Mouse (Mus musculus): ENCODE measurements at regions not wholly inside any gene's neighbourhood (a gene's known extent, or its start where the extent isn't known, plus 50 kb on each side); places are given as distances from the start of the nearest gene placed in this dataset.

DNA sequence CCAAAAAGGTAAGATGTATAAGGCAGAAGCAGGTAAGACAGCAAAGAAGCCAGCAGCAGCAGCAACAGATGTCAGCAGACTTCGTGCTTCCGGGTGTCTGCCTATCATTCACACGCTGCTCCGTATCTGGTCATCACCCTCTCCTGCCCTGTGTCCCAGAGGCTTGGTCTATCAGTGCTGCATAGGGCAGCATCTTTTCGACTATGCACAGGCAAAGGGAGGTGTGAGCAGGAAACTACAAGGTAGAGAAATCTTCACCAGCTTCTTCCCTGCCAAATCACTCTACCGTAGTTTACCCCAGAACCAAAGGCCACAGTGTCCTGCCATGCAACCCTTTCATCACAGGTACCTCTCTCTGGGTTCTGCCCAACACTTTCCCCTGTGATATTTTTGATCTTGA is 156.5 kb downstream of the Zfp36l1 start:
- no peak for DNase-seq (ENCODE audit: low spot score)
- no peak overlapping the region for H3K4me3 ChIP-seq (ENCODE audit: low read depth, low read length)
- peaks cover 21% of the 10 kb centered on the region for H3K4me1 ChIP-seq (ENCODE audit: insufficient read depth, low read depth, low read length)
- peaks cover 36% of the 10 kb centered on the region for H3K27me3 ChIP-seq (ENCODE audit: insufficient read depth, low read length)
- H3K9me3 ChIP-seq (replicated peaks): no peaks in the 10 kb centered on the region
- H3K36me3 ChIP-seq (replicated peaks): no peaks in the 10 kb centered on the region
- no peak for ATAC-seq (ENCODE audit: extremely low read depth, insufficient number of reproducible peaks, low FRiP score, poor library complexity, severe bottlenecking)
- TF ChIP-seq TAL1 (conservative IDR thresholded peaks at IDR 0.05; ENCODE audit: low read depth, low read length): no peak
- TF ChIP-seq POLR2AphosphoS5 (IDR thresholded peaks at IDR 0.05; ENCODE audit: insufficient replicate concordance, low read depth, low read length): no peak
- TF ChIP-seq CTCF (IDR thresholded peaks at IDR 0.05; ENCODE audit: low read depth, low read length): no peak
- TF ChIP-seq GATA1 (IDR thresholded peaks at IDR 0.05; ENCODE audit: borderline replicate concordance, low read length): no peak
- TF ChIP-seq GATA2 (IDR thresholded peaks at IDR 0.05; ENCODE audit: borderline replicate concordance, low read depth, low read length): no peak

DNA sequence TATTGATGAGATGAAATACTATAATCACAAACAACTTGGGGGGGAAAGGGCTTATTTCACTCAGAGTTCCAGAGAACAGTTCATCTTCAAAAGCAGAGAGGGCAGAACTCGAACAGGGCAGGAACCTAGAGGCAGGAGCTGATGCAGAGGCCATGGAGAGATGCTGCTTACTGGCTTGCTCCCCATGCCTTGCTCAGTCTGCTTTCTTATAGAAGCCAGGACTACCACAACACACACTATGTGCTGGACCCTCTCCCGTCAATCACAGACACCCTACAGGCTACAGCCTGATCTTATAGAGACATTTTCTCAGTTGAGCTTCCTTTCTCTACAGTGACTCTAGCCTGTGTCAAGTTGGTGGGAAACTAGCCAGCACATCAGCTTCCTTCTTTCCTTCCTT is 157.3 kb downstream of the Zfp36l1 start:
- Histone ChIP-seq H3K36me3 (replicated peaks) (no peaks in the 10 kb centered on the region), H3K4me1 (ENCODE audit: insufficient read depth, low read depth, low read length) (peaks cover 19% of the 10 kb centered on the region), H3K9me3 (replicated peaks) (no peaks in the 10 kb centered on the region), H3K27me3 (ENCODE audit: insufficient read depth, low read length) (peaks cover 28% of the 10 kb centered on the region), H3K4me3 (ENCODE audit: low read depth, low read length) (no peak overlapping the region)
- TF ChIP-seq GATA2 (IDR thresholded peaks at IDR 0.05; ENCODE audit: borderline replicate concordance, low read depth, low read length): no peak
- TF ChIP-seq POLR2AphosphoS5 (IDR thresholded peaks at IDR 0.05; ENCODE audit: insufficient replicate concordance, low read depth, low read length): no peak
- TF ChIP-seq CTCF (IDR thresholded peaks at IDR 0.05; ENCODE audit: low read depth, low read length): no peak
- no peak for TF ChIP-seq TAL1 (conservative IDR thresholded peaks at IDR 0.05; ENCODE audit: low read depth, low read length)
- no peak for TF ChIP-seq GATA1 (IDR thresholded peaks at IDR 0.05; ENCODE audit: borderline replicate concordance, low read length)
- ATAC-seq (ENCODE audit: extremely low read depth, insufficient number of reproducible peaks, low FRiP score, poor library complexity, severe bottlenecking) (no peak), DNase-seq (ENCODE audit: low spot score) (no peak)

DNA sequence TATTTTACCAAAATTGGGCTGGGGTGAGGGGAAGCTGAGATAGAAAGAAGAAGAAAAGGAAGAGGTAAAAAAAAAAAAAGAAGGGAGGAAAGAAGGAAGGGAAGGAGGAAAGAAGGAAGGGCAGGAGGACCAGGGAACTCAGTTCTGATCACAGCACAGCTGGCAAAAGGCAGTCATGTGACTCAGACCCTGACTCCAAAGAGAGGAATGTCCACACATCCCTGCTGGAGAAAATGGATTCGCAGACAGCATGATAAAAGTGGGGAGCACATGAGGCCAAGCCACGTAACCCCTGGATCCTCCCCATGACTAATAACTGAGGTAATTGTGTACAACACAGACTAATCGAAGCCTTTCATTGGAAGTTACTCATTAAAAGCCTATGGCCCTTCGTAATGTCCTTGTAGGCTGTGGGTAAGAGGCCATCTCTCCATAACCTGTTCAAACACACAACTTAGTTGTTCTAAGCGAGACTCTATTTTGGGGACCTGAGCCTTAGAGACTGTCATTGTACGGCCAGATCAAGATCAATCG is 162.2 kb downstream of the Zfp36l1 start:
- Histone ChIP-seq H3K36me3 (replicated peaks) (no peaks in the 10 kb centered on the region), H3K27me3 (ENCODE audit: insufficient read depth, low read length) (peaks cover 3% of the 10 kb centered on the region; the same call in 1 of the 2 replicates), H3K9me3 (replicated peaks) (no peaks in the 10 kb centered on the region), H3K4me3 (ENCODE audit: low read depth, low read length) (no peak overlapping the region), H3K4me1 (ENCODE audit: insufficient read depth, low read depth, low read length) (peaks cover 13% of the 10 kb centered on the region)
- no peak for DNase-seq (ENCODE audit: low spot score)
- TF ChIP-seq CTCF (IDR thresholded peaks at IDR 0.05; ENCODE audit: low read depth, low read length) (no peak), GATA2 (IDR thresholded peaks at IDR 0.05; ENCODE audit: borderline replicate concordance, low read depth, low read length) (no peak), GATA1 (IDR thresholded peaks at IDR 0.05; ENCODE audit: borderline replicate concordance, low read length) (no peak), TAL1 (conservative IDR thresholded peaks at IDR 0.05; ENCODE audit: low read depth, low read length) (no peak), POLR2AphosphoS5 (IDR thresholded peaks at IDR 0.05; ENCODE audit: insufficient replicate concordance, low read depth, low read length) (no peak)
- ATAC-seq (ENCODE audit: extremely low read depth, insufficient number of reproducible peaks, low FRiP score, poor library complexity, severe bottlenecking): no peak

DNA sequence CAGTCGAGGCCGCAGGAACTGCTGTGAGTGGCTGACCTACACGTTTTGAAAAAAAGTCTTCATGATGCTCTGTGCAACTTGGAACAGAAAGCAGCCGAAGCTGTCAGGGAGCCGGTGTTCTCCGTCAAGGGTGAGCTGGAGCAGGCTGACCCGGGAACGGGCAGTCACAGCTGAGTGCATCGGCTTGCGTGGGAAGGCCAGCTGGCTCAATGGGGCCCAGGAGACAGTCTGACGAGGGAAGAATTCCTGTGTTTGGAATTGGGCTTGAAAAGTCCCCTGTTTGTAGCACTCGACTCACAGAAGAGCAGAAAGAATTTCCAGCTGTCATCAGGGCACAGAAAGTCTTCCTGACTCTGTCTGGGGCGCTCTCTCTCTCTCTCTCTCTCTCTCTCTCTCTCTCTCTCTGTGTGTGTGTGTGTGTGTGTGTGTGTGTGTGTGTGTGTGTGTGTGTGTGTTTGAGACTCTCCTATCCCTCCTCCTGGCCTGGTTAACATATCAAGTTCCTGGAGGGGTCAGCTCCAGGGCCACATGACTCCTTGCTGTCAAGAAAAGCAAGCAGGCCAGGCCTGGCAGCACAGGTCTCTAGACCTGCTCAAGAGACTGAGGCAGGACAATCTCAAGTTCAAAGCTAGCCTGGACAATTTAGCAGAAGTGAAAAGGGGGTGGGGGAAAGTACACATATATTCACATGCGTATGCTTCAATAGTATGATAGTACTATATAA is 163.6 kb downstream of the Zfp36l1 start:
- Histone ChIP-seq H3K4me3 (ENCODE audit: low read depth, low read length) (no peak overlapping the region), H3K36me3 (replicated peaks) (no peaks in the 10 kb centered on the region), H3K4me1 (ENCODE audit: insufficient read depth, low read depth, low read length) (peaks cover 27% of the 10 kb centered on the region), H3K9me3 (replicated peaks) (no peaks in the 10 kb centered on the region), H3K27me3 (ENCODE audit: insufficient read depth, low read length) (no peaks in the 10 kb centered on the region)
- TF ChIP-seq POLR2AphosphoS5 (IDR thresholded peaks at IDR 0.05; ENCODE audit: insufficient replicate concordance, low read depth, low read length): no peak
- no peak for TF ChIP-seq GATA1 (IDR thresholded peaks at IDR 0.05; ENCODE audit: borderline replicate concordance, low read length)
- TF ChIP-seq CTCF (IDR thresholded peaks at IDR 0.05; ENCODE audit: low read depth, low read length): no peak
- no peak for TF ChIP-seq TAL1 (conservative IDR thresholded peaks at IDR 0.05; ENCODE audit: low read depth, low read length)
- TF ChIP-seq GATA2 (IDR thresholded peaks at IDR 0.05; ENCODE audit: borderline replicate concordance, low read depth, low read length): no peak
- no peak for ATAC-seq (ENCODE audit: extremely low read depth, insufficient number of reproducible peaks, low FRiP score, poor library complexity, severe bottlenecking)
- DNase-seq (ENCODE audit: low spot score): no peak

DNA sequence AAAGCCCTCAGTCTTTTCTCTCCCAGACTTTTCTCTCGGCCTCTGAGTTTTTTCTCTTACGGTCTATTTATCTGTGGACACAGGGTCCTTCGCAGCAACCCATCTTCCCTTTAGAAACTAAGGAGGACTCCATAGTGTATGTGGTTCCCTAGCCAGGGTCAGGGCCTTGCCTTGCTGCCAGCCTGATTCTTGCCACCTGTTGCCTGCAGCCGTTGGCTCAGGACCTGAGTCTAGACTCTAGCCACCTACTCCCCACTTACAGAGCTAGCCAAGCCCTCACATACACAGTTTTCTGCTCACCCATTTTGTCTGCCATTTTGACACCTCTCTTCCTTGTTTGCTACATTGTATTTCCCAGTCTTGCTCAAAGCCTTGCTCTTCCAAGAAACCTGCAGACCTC is 165.2 kb downstream of the Zfp36l1 start:
- no peak overlapping the region for H3K4me3 ChIP-seq (ENCODE audit: low read depth, low read length)
- H3K36me3 ChIP-seq (replicated peaks): no peaks in the 10 kb centered on the region
- TF ChIP-seq CTCF (IDR thresholded peaks at IDR 0.05; ENCODE audit: low read depth, low read length) (no peak), POLR2AphosphoS5 (IDR thresholded peaks at IDR 0.05; ENCODE audit: insufficient replicate concordance, low read depth, low read length) (no peak), TAL1 (conservative IDR thresholded peaks at IDR 0.05; ENCODE audit: low read depth, low read length) (no peak), GATA2 (IDR thresholded peaks at IDR 0.05; ENCODE audit: borderline replicate concordance, low read depth, low read length) (no peak), GATA1 (IDR thresholded peaks at IDR 0.05; ENCODE audit: borderline replicate concordance, low read length) (no peak)
- ATAC-seq (ENCODE audit: extremely low read depth, insufficient number of reproducible peaks, low FRiP score, poor library complexity, severe bottlenecking): no peak
- no peaks in the 10 kb centered on the region for H3K27me3 ChIP-seq (ENCODE audit: insufficient read depth, low read length)
- peaks cover 36% of the 10 kb centered on the region for H3K4me1 ChIP-seq (ENCODE audit: insufficient read depth, low read depth, low read length)
- no peaks in the 10 kb centered on the region for H3K9me3 ChIP-seq (replicated peaks)
- no peak for DNase-seq (ENCODE audit: low spot score)

DNA sequence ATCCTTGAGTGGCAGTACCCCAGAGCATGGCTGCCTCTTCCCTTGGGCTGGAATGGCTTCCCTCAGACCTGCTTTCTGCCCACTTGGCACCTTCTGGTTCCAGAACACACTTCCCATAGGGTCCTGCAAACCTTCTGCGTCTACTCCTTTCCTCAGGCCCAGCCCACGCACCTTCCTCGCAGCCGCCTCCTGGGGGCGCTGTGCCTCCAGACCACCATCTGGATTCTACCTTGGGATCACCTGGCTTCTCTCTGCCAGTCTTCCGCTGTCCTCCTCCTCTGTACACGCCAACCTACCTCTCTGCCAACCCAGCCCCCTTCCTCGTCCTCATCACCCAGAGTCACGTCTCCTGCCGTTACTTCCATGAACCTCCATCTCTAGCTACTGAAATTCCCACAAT is 166.0 kb downstream of the Zfp36l1 start:
- peaks cover 41% of the 10 kb centered on the region for H3K4me1 ChIP-seq (ENCODE audit: insufficient read depth, low read depth, low read length)
- ATAC-seq (ENCODE audit: extremely low read depth, insufficient number of reproducible peaks, low FRiP score, poor library complexity, severe bottlenecking) (no peak), DNase-seq (ENCODE audit: low spot score) (no peak)
- TF ChIP-seq CTCF (IDR thresholded peaks at IDR 0.05; ENCODE audit: low read depth, low read length) (peak; percentile 18; the same call in 1 of the 2 replicates), GATA2 (IDR thresholded peaks at IDR 0.05; ENCODE audit: borderline replicate concordance, low read depth, low read length) (no peak)
- H3K9me3 ChIP-seq (replicated peaks): no peaks in the 10 kb centered on the region
- H3K4me3 ChIP-seq (ENCODE audit: low read depth, low read length): no peak overlapping the region
- H3K36me3 ChIP-seq (replicated peaks): no peaks in the 10 kb centered on the region
- no peaks in the 10 kb centered on the region for H3K27me3 ChIP-seq (ENCODE audit: insufficient read depth, low read length)
